Mouse (Mus musculus) myocyte (in vitro differentiated cells): Measurements from ENCODE around the gene Mcm10.

Source experiments
- CEBPB ChIP-seq: IDR thresholded peaks from 2 replicates; pipeline ENCODE4 v1.6.1; 2011; ENCODE audit warnings: mild to moderate bottlenecking, moderate library complexity; ENCODE audit not compliant: poor library complexity, insufficient read depth, severe bottlenecking
- MYOD1 ChIP-seq, 3 experiments: IDR thresholded peaks; one replicate each; pipeline ENCODE4 v1.6.1; 2011; ENCODE audit warnings: control low read depth in 2 of 3, low read depth in 2 of 3, mild to moderate bottlenecking in 2 of 3, moderate library complexity in 1 of 3; ENCODE audit not compliant: insufficient read length in 2 of 3, control insufficient read depth in 1 of 3
- MYOG ChIP-seq, 3 experiments: IDR thresholded peaks; one replicate each; pipeline ENCODE4 v1.6.1; 2011; ENCODE audit warnings: control low read depth in 2 of 3, low read depth in 2 of 3, mild to moderate bottlenecking in 2 of 3; ENCODE audit not compliant: insufficient read length in 2 of 3, control insufficient read depth in 1 of 3, insufficient read depth in 1 of 3
- POLR2A ChIP-seq: IDR thresholded peaks from one replicate; pipeline ENCODE4 v1.6.1; 2011; ENCODE audit warnings: low read depth, mild to moderate bottlenecking, control low read depth, moderate library complexity; ENCODE audit not compliant: insufficient read length
- TCF12 ChIP-seq: IDR thresholded peaks from one replicate; pipeline ENCODE4 v1.6.1; 2011; ENCODE audit warnings: mild to moderate bottlenecking, control low read depth; ENCODE audit not compliant: poor library complexity, insufficient read depth, severe bottlenecking
- USF1 ChIP-seq: IDR thresholded peaks from one replicate; pipeline ENCODE4 v1.6.1; 2011; ENCODE audit warnings: low read depth, mild to moderate bottlenecking, control low read depth, moderate library complexity

DNA sequence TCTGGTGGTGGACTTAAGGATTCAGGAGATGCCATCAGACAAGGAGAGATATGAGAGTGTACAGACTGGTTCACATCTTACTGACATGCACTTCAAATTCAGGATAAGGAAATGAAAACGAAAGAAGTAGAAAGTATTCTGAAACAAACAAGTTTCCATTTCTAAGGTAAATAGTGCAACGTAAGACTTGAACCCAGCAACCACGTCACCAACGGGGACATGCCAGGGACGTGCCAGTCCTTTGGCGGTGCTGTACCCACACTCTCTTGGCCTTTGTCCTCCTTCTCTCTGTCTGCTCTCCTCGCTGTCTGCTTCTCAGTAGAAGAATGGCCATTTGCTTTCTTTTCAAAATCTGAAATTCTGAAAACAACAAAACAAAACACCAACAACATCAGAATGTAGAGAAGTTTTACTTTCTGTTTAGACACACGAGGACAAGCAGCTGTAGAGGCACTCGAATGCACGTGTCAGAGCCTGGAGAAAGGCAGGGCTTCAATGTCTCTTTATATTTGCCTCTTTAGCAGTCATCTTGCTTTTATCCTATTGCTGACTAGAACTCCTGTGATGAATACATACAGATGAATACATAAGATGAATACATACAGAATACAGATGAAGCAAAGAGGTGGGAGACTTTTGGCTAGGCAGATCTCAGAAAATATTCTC, 24.0 kb upstream of the Mcm10 start:
- TF ChIP-seq MYOD1 (IDR thresholded peaks at IDR 0.05; ENCODE audit: control insufficient read depth in 1 of 3, insufficient read length in 2 of 3, low read depth in 2 of 3) = no peak
- TF ChIP-seq CEBPB = no peak
- TF ChIP-seq POLR2A = no peak
- no peak for TF ChIP-seq USF1
- TF ChIP-seq TCF12 = no peak
- TF ChIP-seq MYOG (IDR thresholded peaks at IDR 0.05; ENCODE audit: control insufficient read depth in 1 of 3, insufficient read depth in 1 of 3, insufficient read length in 2 of 3, low read depth in 2 of 3) = no peak
